Mouse (Mus musculus): Measurements from ENCODE around the gene Adamts17. TPM values are rescaled to one million over a fixed set of nuclear protein-coding genes. Genes with fewer than 3 reads are reported as not detected.

Gene Adamts17
- 4.3 and 4.6 TPM in 2 replicates for polyA plus RNA-seq (2014; fragmentation: Nextera tagmentation; extraction: Ambion mirVana)

GRCm38 (mm10) chr7:66839463-66840007 lies at the start of gene Adamts17:
Adamts17 (plus strand) TSS chr7:66839735.
- WGBS: 0% methylated on average over 30 of the region's 30 CpGs
- no peaks in the 10 kb centered on the region; the same call in 1 of the 2 replicates for H3K4me1 ChIP-seq (ENCODE audit: control insufficient read depth, insufficient read depth, low read length)
- H3K27ac ChIP-seq (ENCODE audit: low read depth, low read length): no peak within 1 kb of the TSS
- H3K4me3 ChIP-seq (ENCODE audit: low read length): peak within 1 kb of the TSS; percentile 49
- no peaks in the 10 kb centered on the region for H3K9me3 ChIP-seq (ENCODE audit: control insufficient read depth, low read length)
- peak; percentile 97 for ATAC-seq (ENCODE audit: low FRiP score, low TSS enrichment)
- H3K9ac ChIP-seq (ENCODE audit: low read depth, low read length): peak within 1 kb of the TSS; percentile 51
- no peaks in the 10 kb centered on the region for H3K36me3 ChIP-seq (ENCODE audit: control insufficient read depth, insufficient read depth, low read length)
- H3K27me3 ChIP-seq (ENCODE audit: control insufficient read depth, insufficient read depth, low read length): peaks cover 12% of the 10 kb centered on the region
- H3K4me2 ChIP-seq (replicated peaks; ENCODE audit: low read depth, low read length): peak within 1 kb of the TSS; percentile 99

GRCm38 (mm10) chr7:66789860-66790748 lies 49.4 kb upstream of the Adamts17 start:
- WGBS: 25% methylated on average over 8 of the region's 8 CpGs
- Histone ChIP-seq H3K9me3 (ENCODE audit: control insufficient read depth, low read length) (no peaks in the 10 kb centered on the region), H3K36me3 (ENCODE audit: control insufficient read depth, insufficient read depth, low read length) (no peaks in the 10 kb centered on the region), H3K4me3 (ENCODE audit: low read length) (no peak overlapping the region), H3K4me1 (ENCODE audit: control insufficient read depth, insufficient read depth, low read length) (peaks cover 12% of the 10 kb centered on the region; the same call in 1 of the 2 replicates), H3K9ac (ENCODE audit: low read depth, low read length) (no peak overlapping the region), H3K27ac (ENCODE audit: low read depth, low read length) (peak overlapping the region; percentile 8; the same call in 1 of the 2 replicates), H3K4me2 (replicated peaks; ENCODE audit: low read depth, low read length) (no peak overlapping the region), H3K27me3 (ENCODE audit: control insufficient read depth, insufficient read depth, low read length) (no peaks in the 10 kb centered on the region)
- peak; percentile 75 for ATAC-seq (ENCODE audit: low FRiP score, low TSS enrichment)

- WGBS: 76% methylated on average over 3 of the region's 3 CpGs
- no peak overlapping the region for H3K4me3 ChIP-seq (ENCODE audit: low read length)
- H3K9me3 ChIP-seq (ENCODE audit: control insufficient read depth, low read length): no peaks in the 10 kb centered on the region
- H3K9ac ChIP-seq (ENCODE audit: low read depth, low read length): no peak overlapping the region
- peaks cover 12% of the 10 kb centered on the region; the same call in 1 of the 2 replicates for H3K4me1 ChIP-seq (ENCODE audit: control insufficient read depth, insufficient read depth, low read length)
- no peak overlapping the region for H3K27ac ChIP-seq (ENCODE audit: low read depth, low read length)
- ATAC-seq (ENCODE audit: low FRiP score, low TSS enrichment): no peak; the same call in 1 of the 2 replicates
- H3K36me3 ChIP-seq (ENCODE audit: control insufficient read depth, insufficient read depth, low read length): no peaks in the 10 kb centered on the region
- no peaks in the 10 kb centered on the region for H3K27me3 ChIP-seq (ENCODE audit: control insufficient read depth, insufficient read depth, low read length)
- H3K4me2 ChIP-seq (replicated peaks; ENCODE audit: low read depth, low read length): no peak overlapping the region
Observed at GRCm38 (mm10) chr7:66791022-66791421, 48.5 kb upstream of the Adamts17 start.

- no peak for ATAC-seq (ENCODE audit: low FRiP score, low TSS enrichment)
- no peak overlapping the region for H3K27ac ChIP-seq (ENCODE audit: low read depth, low read length)
- no peak overlapping the region for H3K4me3 ChIP-seq (ENCODE audit: low read length)
- no peaks in the 10 kb centered on the region for H3K9me3 ChIP-seq (ENCODE audit: control insufficient read depth, low read length)
- no peak overlapping the region for H3K4me2 ChIP-seq (replicated peaks; ENCODE audit: low read depth, low read length)
- 53% methylated on average over 1 of the region's 1 CpGs for WGBS
- H3K36me3 ChIP-seq (ENCODE audit: control insufficient read depth, insufficient read depth, low read length): no peaks in the 10 kb centered on the region
- no peaks in the 10 kb centered on the region for H3K4me1 ChIP-seq (ENCODE audit: control insufficient read depth, insufficient read depth, low read length)
- no peaks in the 10 kb centered on the region for H3K27me3 ChIP-seq (ENCODE audit: control insufficient read depth, insufficient read depth, low read length)
- no peak overlapping the region for H3K9ac ChIP-seq (ENCODE audit: low read depth, low read length)
Observed at GRCm38 (mm10) chr7:66796909-66797308, 42.6 kb upstream of the Adamts17 start.

GRCm38 (mm10) chr7:66797345-66797744 lies 42.2 kb upstream of the Adamts17 start:
- H3K36me3 ChIP-seq (ENCODE audit: control insufficient read depth, insufficient read depth, low read length): no peaks in the 10 kb centered on the region
- H3K9ac ChIP-seq (ENCODE audit: low read depth, low read length): no peak overlapping the region
- no peaks in the 10 kb centered on the region for H3K4me1 ChIP-seq (ENCODE audit: control insufficient read depth, insufficient read depth, low read length)
- no peak overlapping the region for H3K4me3 ChIP-seq (ENCODE audit: low read length)
- H3K27ac ChIP-seq (ENCODE audit: low read depth, low read length): no peak overlapping the region
- 89% methylated on average over 1 of the region's 1 CpGs for WGBS
- no peaks in the 10 kb centered on the region for H3K27me3 ChIP-seq (ENCODE audit: control insufficient read depth, insufficient read depth, low read length)
- H3K4me2 ChIP-seq (replicated peaks; ENCODE audit: low read depth, low read length): no peak overlapping the region
- H3K9me3 ChIP-seq (ENCODE audit: control insufficient read depth, low read length): no peaks in the 10 kb centered on the region
- ATAC-seq (ENCODE audit: low FRiP score, low TSS enrichment): no peak

GRCm38 (mm10) chr7:66798826-66799225 lies 40.7 kb upstream of the Adamts17 start:
- Histone ChIP-seq H3K9ac (ENCODE audit: low read depth, low read length) (no peak overlapping the region), H3K27ac (ENCODE audit: low read depth, low read length) (no peak overlapping the region), H3K9me3 (ENCODE audit: control insufficient read depth, low read length) (no peaks in the 10 kb centered on the region), H3K4me1 (ENCODE audit: control insufficient read depth, insufficient read depth, low read length) (peaks cover 6% of the 10 kb centered on the region; the same call in 1 of the 2 replicates), H3K4me2 (replicated peaks; ENCODE audit: low read depth, low read length) (no peak overlapping the region), H3K27me3 (ENCODE audit: control insufficient read depth, insufficient read depth, low read length) (no peaks in the 10 kb centered on the region), H3K36me3 (ENCODE audit: control insufficient read depth, insufficient read depth, low read length) (no peaks in the 10 kb centered on the region), H3K4me3 (ENCODE audit: low read length) (no peak overlapping the region)
- ATAC-seq (ENCODE audit: low FRiP score, low TSS enrichment): no peak
- 57% methylated on average over 5 of the region's 5 CpGs for WGBS

- ATAC-seq (ENCODE audit: low FRiP score, low TSS enrichment): no peak
- Histone ChIP-seq H3K27ac (ENCODE audit: low read depth, low read length) (no peak overlapping the region), H3K4me2 (replicated peaks; ENCODE audit: low read depth, low read length) (no peak overlapping the region), H3K9ac (ENCODE audit: low read depth, low read length) (no peak overlapping the region), H3K4me3 (ENCODE audit: low read length) (no peak overlapping the region), H3K36me3 (ENCODE audit: control insufficient read depth, insufficient read depth, low read length) (no peaks in the 10 kb centered on the region), H3K4me1 (ENCODE audit: control insufficient read depth, insufficient read depth, low read length) (peaks cover 10% of the 10 kb centered on the region; the same call in 1 of the 2 replicates), H3K27me3 (ENCODE audit: control insufficient read depth, insufficient read depth, low read length) (no peaks in the 10 kb centered on the region), H3K9me3 (ENCODE audit: control insufficient read depth, low read length) (no peaks in the 10 kb centered on the region)
- 81% methylated on average over 5 of the region's 5 CpGs for WGBS
Observed at GRCm38 (mm10) chr7:66800784-66801183, 38.8 kb upstream of the Adamts17 start.

GRCm38 (mm10) chr7:66801785-66802184 lies 37.8 kb upstream of the Adamts17 start:
- ATAC-seq (ENCODE audit: low FRiP score, low TSS enrichment): no peak
- Histone ChIP-seq H3K9me3 (ENCODE audit: control insufficient read depth, low read length) (no peaks in the 10 kb centered on the region), H3K27me3 (ENCODE audit: control insufficient read depth, insufficient read depth, low read length) (no peaks in the 10 kb centered on the region), H3K36me3 (ENCODE audit: control insufficient read depth, insufficient read depth, low read length) (no peaks in the 10 kb centered on the region), H3K4me3 (ENCODE audit: low read length) (no peak overlapping the region), H3K9ac (ENCODE audit: low read depth, low read length) (no peak overlapping the region), H3K4me1 (ENCODE audit: control insufficient read depth, insufficient read depth, low read length) (peaks cover 10% of the 10 kb centered on the region; the same call in 1 of the 2 replicates), H3K4me2 (replicated peaks; ENCODE audit: low read depth, low read length) (no peak overlapping the region), H3K27ac (ENCODE audit: low read depth, low read length) (no peak overlapping the region)

- Histone ChIP-seq H3K36me3 (ENCODE audit: control insufficient read depth, insufficient read depth, low read length) (no peaks in the 10 kb centered on the region), H3K27ac (ENCODE audit: low read depth, low read length) (no peak overlapping the region), H3K4me1 (ENCODE audit: control insufficient read depth, insufficient read depth, low read length) (peaks cover 10% of the 10 kb centered on the region; the same call in 1 of the 2 replicates), H3K4me3 (ENCODE audit: low read length) (no peak overlapping the region), H3K4me2 (replicated peaks; ENCODE audit: low read depth, low read length) (no peak overlapping the region), H3K9ac (ENCODE audit: low read depth, low read length) (no peak overlapping the region), H3K9me3 (ENCODE audit: control insufficient read depth, low read length) (no peaks in the 10 kb centered on the region), H3K27me3 (ENCODE audit: control insufficient read depth, insufficient read depth, low read length) (no peaks in the 10 kb centered on the region)
- ATAC-seq (ENCODE audit: low FRiP score, low TSS enrichment): peak; percentile 80
- 10% methylated on average over 5 of the region's 5 CpGs for WGBS
Observed at GRCm38 (mm10) chr7:66803798-66804197, 35.7 kb upstream of the Adamts17 start.

Measured in kidney, embryonic 14.5 days (tissue).